Mouse (Mus musculus) spleen, adult 2 months (tissue): Measurements from ENCODE around the gene Ppbp. TPM values are rescaled to one million over a fixed set of nuclear protein-coding genes. Genes with fewer than 3 reads are reported as not detected.

Experiments used
- DNase-seq, 2 experiments: peaks; one replicate each; pipeline versions ENCODE4 v3.0.0 to v3.0.0-alpha.2; 2012 to 2021; ENCODE audit warnings: low spot score in 2 of 2, low read depth in 1 of 2
- H3K27ac ChIP-seq: fragments of 200-500 bp; 2 replicates; pipeline ENCODE4 v1.5.1; 2012; ENCODE audit warnings: low read length, inconsistent platforms; ENCODE audit not compliant: insufficient read depth
- H3K27me3 ChIP-seq: fragments of 200-500 bp; 2 replicates; pipeline ENCODE4 v1.6.1; 2012; ENCODE audit warnings: mild to moderate bottlenecking, moderate library complexity, low read length, inconsistent platforms; ENCODE audit not compliant: control insufficient read depth, insufficient read depth
- H3K36me3 ChIP-seq: fragments of 200-500 bp; 2 replicates; pipeline ENCODE4 v1.6.1; 2012; ENCODE audit warnings: mild to moderate bottlenecking, low read length, inconsistent platforms; ENCODE audit not compliant: control insufficient read depth, insufficient read depth
- H3K4me1 ChIP-seq: fragments of 200-500 bp; 2 replicates; pipeline ENCODE4 v1.6.1; 2011; ENCODE audit warnings: inconsistent platforms; ENCODE audit not compliant: control insufficient read depth, insufficient read depth, insufficient read length
- H3K4me3 ChIP-seq: fragments of 200-500 bp; 2 replicates; pipeline ENCODE4 v1.5.1; 2011; ENCODE audit warnings: mild to moderate bottlenecking, inconsistent platforms; ENCODE audit not compliant: insufficient read depth, insufficient read length; ENCODE audit errors: extremely low read depth
- CTCF ChIP-seq: fragments of 200-500 bp; IDR thresholded peaks from 2 replicates; pipeline ENCODE4 v1.5.1; 2011; ENCODE audit warnings: mild to moderate bottlenecking, inconsistent platforms; ENCODE audit not compliant: insufficient read depth, insufficient read length, insufficient replicate concordance; ENCODE audit errors: extremely low read depth
- POLR2A ChIP-seq: fragments of 200-500 bp; IDR thresholded peaks from 2 replicates; pipeline ENCODE4 v1.6.1; 2011; ENCODE audit warnings: low read depth, low read length, inconsistent platforms
- WGBS: fragments of 180-500 bp; shearing (Covaris S2); methylation state at CpG from one replicate; pipeline ENCODE4 v1.1.7; 2018; 5-methylcytosine and 5-hydroxymethylcytosine counted together
- polyA plus RNA-seq: library from polyadenylated mRNA; depleted of rRNA; stranded (reverse); fragments of >200 nt; gene quantifications from 2 replicates; pipeline ENCODE4 v1.2.3, GENCODE M21; 2012; rRNA removed

The Ppbp gene
- polyA plus RNA-seq, 1 experiment: 309 TPM

DNA sequence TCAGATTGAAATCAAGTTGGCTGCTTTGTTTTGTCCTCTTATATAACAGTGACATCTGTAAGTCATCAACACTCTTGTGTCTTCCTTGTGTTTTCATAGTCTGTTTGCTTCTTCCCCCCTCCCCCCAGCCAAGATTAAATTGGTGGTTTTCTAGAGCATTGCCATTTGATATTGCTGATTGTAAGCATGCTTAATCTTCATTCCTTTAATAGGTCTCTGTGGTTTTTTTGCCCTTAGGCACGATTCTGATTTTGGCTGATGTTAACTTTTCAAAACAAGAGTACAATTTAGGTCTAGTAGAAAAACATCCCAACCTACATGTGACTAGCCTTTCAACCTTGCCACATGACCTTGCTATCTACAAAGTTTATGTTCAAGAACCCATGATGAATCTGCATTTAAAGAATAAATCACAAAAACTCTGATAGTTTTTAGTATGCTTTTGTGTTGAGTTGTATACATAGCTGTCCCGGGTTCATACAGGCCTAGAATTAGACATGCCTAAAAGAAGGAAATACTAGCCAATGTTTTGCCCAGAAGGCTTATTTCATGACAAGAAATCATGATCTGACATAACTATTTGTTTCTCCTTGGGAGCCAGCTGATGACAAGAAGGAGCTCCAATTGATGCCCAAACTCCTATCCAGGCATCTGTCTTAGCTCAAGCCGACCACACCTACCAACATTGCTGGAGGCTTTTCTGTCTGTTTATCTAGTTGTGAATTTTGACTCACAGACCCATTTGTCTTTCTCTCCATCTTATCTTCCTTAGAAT, 39.0 kb downstream of the Ppbp start:
- Histone ChIP-seq H3K27me3 (no peaks in the 10 kb centered on the region), H3K4me3 (no peak overlapping the region), H3K4me1 (no peaks in the 10 kb centered on the region), H3K36me3 (no peaks in the 10 kb centered on the region), H3K27ac (no peak overlapping the region)
- TF ChIP-seq POLR2A (no peak), CTCF (no peak)
- WGBS: 79% methylated on average over 3 of the region's 3 CpGs
- no peak for DNase-seq

Other genes with a start within 250 kb of the Ppbp start
- 0.05 TPM in 1 of 2 replicates, not detected in the other for gene Afm, start 249.6 kb upstream of the Ppbp start, polyA plus RNA-seq
- gene 5830473C10Rik, start 207.4 kb upstream of the Ppbp start, polyA plus RNA-seq: not detected in 2 replicates
- 0.22 and 0.55 TPM in 2 replicates for gene Rassf6, start 127.9 kb upstream of the Ppbp start, polyA plus RNA-seq
- gene Cxcl5, start 9.2 kb upstream of the Ppbp start, polyA plus RNA-seq: 1.1 and 2.0 TPM in 2 replicates
- 189 and 240 TPM in 2 replicates for gene Pf4, start 3.9 kb downstream of the Ppbp start, polyA plus RNA-seq
- gene Cxcl3, start 17.6 kb downstream of the Ppbp start, polyA plus RNA-seq: 0.06 TPM in 1 of 2 replicates, not detected in the other
- not detected in 2 replicates for gene Cxcl15, start 26.0 kb downstream of the Ppbp start, polyA plus RNA-seq
- gene Cxcl1, start 122.7 kb downstream of the Ppbp start, polyA plus RNA-seq: 1.1 and 2.5 TPM in 2 replicates
- gene Cxcl2, start 135.4 kb downstream of the Ppbp start, polyA plus RNA-seq: 1.1 and 1.2 TPM in 2 replicates
- gene Mthfd2l, start 162.6 kb downstream of the Ppbp start, polyA plus RNA-seq: 8.1 and 18.4 TPM in 2 replicates